Mouse (Mus musculus) limb, embryonic 11.5 days (tissue): ENCODE results near the gene Add3. TPM values are rescaled to one million over a fixed set of nuclear protein-coding genes. Genes with fewer than 3 reads are reported as not detected.

Experiments used
- ATAC-seq: fragments of 200-750 bp; cut with Nextera tagmentation; 2 replicates; pipeline ENCODE4 v1.8.0; 2017; ENCODE audit warnings: low read depth; ENCODE audit not compliant: insufficient number of reproducible peaks, low FRiP score, low TSS enrichment
- DNase-seq: peaks from one replicate; pipeline ENCODE4 v3.0.0-alpha.2; 2015; ENCODE audit warnings: low spot score
- H3K27ac ChIP-seq: fragments of 300-500 bp; sonication (generic); replicated peaks from 2 replicates; pipeline ENCODE4 v1.5.1; 2014; ENCODE audit warnings: low read depth, mild to moderate bottlenecking, low read length
- H3K27me3 ChIP-seq: fragments of 300-500 bp; sonication (generic); 2 replicates; pipeline ENCODE4 v1.6.1; 2014; ENCODE audit warnings: mild to moderate bottlenecking, low read length, mixed read lengths; ENCODE audit not compliant: control insufficient read depth, insufficient read depth
- H3K36me3 ChIP-seq: fragments of 300-500 bp; sonication (generic); 2 replicates; pipeline ENCODE4 v1.6.1; 2014; ENCODE audit warnings: mild to moderate bottlenecking, low read length, moderate library complexity, mixed read lengths; ENCODE audit not compliant: control insufficient read depth, insufficient read depth
- H3K4me1 ChIP-seq: fragments of 300-500 bp; sonication (generic); 2 replicates; pipeline ENCODE4 v1.6.1; 2014; ENCODE audit warnings: low read length, mixed read lengths; ENCODE audit not compliant: control insufficient read depth, insufficient read depth
- H3K4me2 ChIP-seq: fragments of 300-500 bp; sonication (generic); 2 replicates; pipeline ENCODE4 v1.6.1; 2014; ENCODE audit warnings: low read depth, mild to moderate bottlenecking, moderate library complexity; ENCODE audit not compliant: severe bottlenecking
- H3K4me3 ChIP-seq: fragments of 300-500 bp; sonication (generic); 2 replicates; pipeline ENCODE4 v1.5.1; 2014; ENCODE audit warnings: low read depth, low read length
- H3K9ac ChIP-seq: fragments of 300-500 bp; sonication (generic); 2 replicates; pipeline ENCODE4 v1.6.1; 2014; ENCODE audit warnings: mild to moderate bottlenecking, low read length
- H3K9me3 ChIP-seq: fragments of 300-500 bp; sonication (generic); 2 replicates; pipeline ENCODE4 v1.6.1; 2016; ENCODE audit warnings: low read length; ENCODE audit not compliant: control insufficient read depth
- WGBS: fragments of 180-500 bp; shearing (Covaris S2); extraction: QIAGEN DNeasy Blood & Tissue Kit; methylation state at CpG from one replicate; pipeline ENCODE4 v1.1.7; 2014; 5-methylcytosine and 5-hydroxymethylcytosine counted together
- polyA plus RNA-seq: library from polyadenylated mRNA; unstranded; fragments of >200 nt; fragmentation: Nextera tagmentation; extraction: Ambion mirVana; gene quantifications from 2 replicates; pipeline ENCODE4 v1.2.1, GENCODE M21; 2014

Gene Add3
- polyA plus RNA-seq, 1 experiment from 2014 or later: 74.4 TPM

- no peaks in the 10 kb centered on the region for H3K36me3 ChIP-seq
- no peaks in the 10 kb centered on the region for H3K27me3 ChIP-seq
- H3K4me3 ChIP-seq: no peak overlapping the region
- DNase-seq (no peak), ATAC-seq (no peak)
- no peak overlapping the region for H3K4me2 ChIP-seq
- H3K27ac ChIP-seq: no peak overlapping the region
- H3K9me3 ChIP-seq: no peaks in the 10 kb centered on the region
- 45% methylated on average over 20 of the region's 20 CpGs for WGBS
- H3K9ac ChIP-seq: no peak overlapping the region
- H3K4me1 ChIP-seq: no peaks in the 10 kb centered on the region
These were observed 144.3 kb downstream of the Add3 start for GRCm38 (mm10) chr19:53284268-53285208.

- ATAC-seq (no peak), DNase-seq (no peak)
- H3K27me3 ChIP-seq: no peaks in the 10 kb centered on the region
- no peak overlapping the region for H3K4me3 ChIP-seq
- no peaks in the 10 kb centered on the region for H3K36me3 ChIP-seq
- no peaks in the 10 kb centered on the region for H3K4me1 ChIP-seq
- no peaks in the 10 kb centered on the region for H3K9me3 ChIP-seq
- H3K27ac ChIP-seq: no peak overlapping the region
- 79% methylated on average over 23 of the region's 23 CpGs for WGBS
- H3K9ac ChIP-seq: no peak overlapping the region
- no peak overlapping the region for H3K4me2 ChIP-seq
These were observed 156.3 kb downstream of the Add3 start for GRCm38 (mm10) chr19:53296331-53297254.

Other genes starting within 250 kb of the Add3 start
- 166 and 173 TPM in 2 replicates for gene Xpnpep1, start 100.2 kb upstream of the Add3 start, polyA plus RNA-seq
- gene Mxi1, start 170.1 kb downstream of the Add3 start, polyA plus RNA-seq: 41.5 and 41.6 TPM in 2 replicates
- not detected in 2 replicates for gene Gm10197, start 231.3 kb downstream of the Add3 start, polyA plus RNA-seq